Mouse (Mus musculus): ENCODE data around the gene Ube3c. TPM values are rescaled to one million over a fixed set of nuclear protein-coding genes. Genes with fewer than 3 reads are reported as not detected.
"Not testable (repeated sequence)": the region's sequence is repeated elsewhere in the genome, so short reads cannot be mapped to it uniquely, and the experiment has no call there.

Gene Ube3c
- polyA plus RNA-seq, 1 experiment from 2014 or later, result 36.4 TPM

DNA sequence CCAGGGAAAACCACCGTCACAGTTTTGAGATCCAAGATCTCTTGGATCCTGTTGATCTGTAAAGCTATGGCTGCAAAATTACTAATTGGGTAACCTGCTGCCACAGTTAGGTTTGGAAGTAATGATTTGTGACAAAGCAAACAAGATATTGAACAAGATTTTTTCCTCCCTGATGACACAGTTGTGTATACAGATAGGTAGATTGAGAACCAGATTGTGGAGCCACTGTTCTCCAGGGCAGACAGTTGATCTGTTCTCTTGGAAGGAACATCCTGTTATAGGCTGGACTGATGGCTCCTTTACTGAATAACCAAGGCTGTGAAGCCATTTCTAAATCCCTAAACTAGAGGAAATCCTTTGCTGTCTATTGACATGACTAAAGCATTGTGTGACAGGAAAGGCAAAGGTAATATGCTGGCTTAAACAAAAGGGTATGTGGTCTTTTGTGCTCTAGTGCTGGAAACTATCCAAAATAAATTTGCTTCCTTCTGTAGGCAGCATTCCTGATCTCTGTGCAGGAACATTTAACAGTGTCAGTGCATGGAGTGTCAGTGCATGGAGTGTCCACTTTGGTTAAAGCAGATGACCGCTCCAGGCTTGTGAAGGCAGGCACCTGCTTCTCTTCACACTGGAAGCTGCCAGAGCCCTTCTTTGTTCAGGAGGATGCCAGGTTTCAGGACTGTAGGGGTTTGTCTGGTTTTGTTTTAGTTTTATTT lies 15.0 kb downstream of the Ube3c start:
- Histone ChIP-seq H3K36me3 (replicated peaks; ENCODE audit: control insufficient read depth, insufficient read depth, low read depth, low read length) (no peaks in the 10 kb centered on the region), H3K27me3 (ENCODE audit: control insufficient read depth, insufficient read depth, low read length) (no peaks in the 10 kb centered on the region), H3K4me3 (ENCODE audit: low read depth, low read length) (no peak overlapping the region), H3K9ac (replicated peaks; ENCODE audit: low read length) (no peak overlapping the region), H3K4me1 (ENCODE audit: control insufficient read depth, insufficient read depth, low read length) (no peaks in the 10 kb centered on the region), H3K9me3 (replicated peaks; ENCODE audit: control insufficient read depth, low read length) (no peaks in the 10 kb centered on the region), H3K27ac (replicated peaks; ENCODE audit: low read depth, low read length) (no peak overlapping the region), H3K4me2 (ENCODE audit: low read depth, low read length) (no peak overlapping the region)
- WGBS, result 90% methylated on average over 2 of the region's 2 CpGs
- DNase-seq (ENCODE audit: low spot score) (no peak), ATAC-seq (replicated peaks; ENCODE audit: insufficient number of reproducible peaks, low FRiP score, low TSS enrichment, low read depth) (no peak)

DNA sequence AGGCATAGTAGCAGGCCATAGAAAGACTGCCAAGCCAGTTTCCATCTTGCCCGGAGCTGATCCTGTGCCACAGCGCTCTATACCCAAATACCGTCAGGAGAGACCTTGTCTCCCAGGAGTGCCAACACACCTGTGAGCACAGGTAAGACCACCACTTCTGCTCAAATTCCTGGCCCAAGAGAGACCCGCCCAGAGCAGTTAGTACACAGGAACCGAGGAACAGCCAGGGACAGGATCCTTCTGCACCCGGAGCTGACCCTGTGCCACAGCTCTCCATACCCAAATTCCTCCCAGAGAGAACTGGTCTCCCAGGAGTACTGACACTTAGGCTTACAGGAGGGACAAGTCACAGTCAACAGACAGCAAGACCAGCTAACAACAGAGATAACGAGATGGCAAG lies 23.1 kb downstream of the Ube3c start:
- H3K4me2 ChIP-seq (ENCODE audit: low read depth, low read length); H3K9me3 ChIP-seq (replicated peaks; ENCODE audit: control insufficient read depth, low read length); H3K27me3 ChIP-seq (ENCODE audit: control insufficient read depth, insufficient read depth, low read length); DNase-seq (ENCODE audit: low spot score); H3K9ac ChIP-seq (replicated peaks; ENCODE audit: low read length); H3K4me3 ChIP-seq (ENCODE audit: low read depth, low read length); H3K4me1 ChIP-seq (ENCODE audit: control insufficient read depth, insufficient read depth, low read length); ATAC-seq (replicated peaks; ENCODE audit: insufficient number of reproducible peaks, low FRiP score, low TSS enrichment, low read depth); H3K27ac ChIP-seq (replicated peaks; ENCODE audit: low read depth, low read length); H3K36me3 ChIP-seq (replicated peaks; ENCODE audit: control insufficient read depth, insufficient read depth, low read depth, low read length): not testable (repeated sequence)
- 96% methylated on average over 7 of the region's 7 CpGs for WGBS

DNA sequence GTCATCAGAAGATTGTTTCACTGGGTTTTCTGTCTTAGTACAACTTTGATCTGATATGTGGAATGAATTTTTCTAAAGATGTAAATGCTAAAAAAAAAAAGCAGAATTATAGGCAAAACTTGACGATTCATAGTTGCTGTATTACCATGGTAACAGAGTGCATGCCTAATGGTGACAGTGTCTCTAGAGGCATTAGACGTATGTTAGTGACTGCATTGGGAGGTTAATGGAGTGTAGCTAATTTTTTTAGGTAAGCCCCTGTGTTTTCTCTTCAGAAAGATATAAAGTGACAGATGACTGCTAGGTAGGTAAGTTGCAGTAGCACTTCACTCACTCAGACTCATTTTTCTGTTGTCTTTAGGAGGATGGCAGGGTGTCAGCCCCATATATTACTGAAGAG lies 37.5 kb downstream of the Ube3c start:
- Histone ChIP-seq H3K9me3 (replicated peaks; ENCODE audit: control insufficient read depth, low read length) (no peaks in the 10 kb centered on the region), H3K36me3 (replicated peaks; ENCODE audit: control insufficient read depth, insufficient read depth, low read depth, low read length) (no peaks in the 10 kb centered on the region), H3K4me2 (ENCODE audit: low read depth, low read length) (no peak overlapping the region), H3K4me3 (ENCODE audit: low read depth, low read length) (no peak overlapping the region), H3K27me3 (ENCODE audit: control insufficient read depth, insufficient read depth, low read length) (no peaks in the 10 kb centered on the region), H3K27ac (replicated peaks; ENCODE audit: low read depth, low read length) (no peak overlapping the region), H3K9ac (replicated peaks; ENCODE audit: low read length) (no peak overlapping the region), H3K4me1 (ENCODE audit: control insufficient read depth, insufficient read depth, low read length) (no peaks in the 10 kb centered on the region)
- ATAC-seq (replicated peaks; ENCODE audit: insufficient number of reproducible peaks, low FRiP score, low TSS enrichment, low read depth), result no peak
- no peak for DNase-seq (ENCODE audit: low spot score)
- 81% methylated on average over 2 of the region's 2 CpGs for WGBS

DNA sequence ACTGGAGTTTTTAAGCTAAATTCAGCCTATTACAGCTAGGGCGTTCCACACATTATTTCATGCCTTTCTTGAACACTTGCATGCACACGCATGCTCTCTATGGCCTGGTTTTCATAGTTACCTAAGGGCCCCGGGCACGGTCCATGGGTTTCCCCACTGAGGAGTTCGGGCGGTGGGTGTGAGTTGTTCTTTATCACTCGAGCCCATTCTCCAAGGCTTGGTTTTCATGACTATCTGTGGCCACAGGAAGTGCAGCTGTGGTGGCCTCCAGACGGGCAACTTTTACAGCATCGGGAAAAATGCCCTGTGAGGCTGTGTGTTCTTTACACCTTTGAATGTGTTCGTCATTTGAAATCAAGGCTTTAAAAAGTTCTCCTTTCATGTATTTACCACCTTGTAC lies 56.6 kb downstream of the Ube3c start:
- 93% methylated on average over 10 of the region's 10 CpGs for WGBS
- Histone ChIP-seq H3K27me3 (ENCODE audit: control insufficient read depth, insufficient read depth, low read length) (no peaks in the 10 kb centered on the region), H3K4me1 (ENCODE audit: control insufficient read depth, insufficient read depth, low read length) (no peaks in the 10 kb centered on the region), H3K4me3 (ENCODE audit: low read depth, low read length) (no peak overlapping the region), H3K36me3 (replicated peaks; ENCODE audit: control insufficient read depth, insufficient read depth, low read depth, low read length) (no peaks in the 10 kb centered on the region; the same call in 1 of the 2 replicates), H3K27ac (replicated peaks; ENCODE audit: low read depth, low read length) (no peak overlapping the region), H3K4me2 (ENCODE audit: low read depth, low read length) (no peak overlapping the region), H3K9ac (replicated peaks; ENCODE audit: low read length) (no peak overlapping the region), H3K9me3 (replicated peaks; ENCODE audit: control insufficient read depth, low read length) (no peaks in the 10 kb centered on the region)
- DNase-seq (ENCODE audit: low spot score) (no peak), ATAC-seq (replicated peaks; ENCODE audit: insufficient number of reproducible peaks, low FRiP score, low TSS enrichment, low read depth) (no peak)

DNA sequence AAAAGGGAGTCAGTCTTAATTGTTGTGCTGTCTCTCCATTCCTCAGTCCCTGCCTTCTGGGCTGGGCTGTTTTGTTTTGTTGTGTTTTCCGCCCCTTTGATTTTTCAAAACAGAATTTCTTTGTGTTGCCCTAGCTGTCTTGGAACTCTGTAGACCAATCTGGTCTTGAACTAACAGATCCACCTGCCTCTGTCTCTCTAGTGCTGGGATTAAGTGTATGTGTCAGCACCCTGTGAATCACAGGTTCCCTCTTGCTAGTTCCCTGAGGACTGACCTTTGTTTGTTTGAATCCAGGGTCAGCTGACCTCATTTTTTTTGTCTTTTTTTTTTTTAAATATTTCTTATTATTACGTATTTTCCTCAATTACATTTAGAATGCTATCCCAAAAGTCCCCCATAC lies 60.9 kb downstream of the Ube3c start:
- Histone ChIP-seq H3K9ac (replicated peaks; ENCODE audit: low read length) (no peak overlapping the region), H3K4me1 (ENCODE audit: control insufficient read depth, insufficient read depth, low read length) (no peaks in the 10 kb centered on the region), H3K4me2 (ENCODE audit: low read depth, low read length) (no peak overlapping the region), H3K9me3 (replicated peaks; ENCODE audit: control insufficient read depth, low read length) (no peaks in the 10 kb centered on the region), H3K4me3 (ENCODE audit: low read depth, low read length) (no peak overlapping the region), H3K36me3 (replicated peaks; ENCODE audit: control insufficient read depth, insufficient read depth, low read depth, low read length) (no peaks in the 10 kb centered on the region; the same call in 1 of the 2 replicates), H3K27ac (replicated peaks; ENCODE audit: low read depth, low read length) (no peak overlapping the region), H3K27me3 (ENCODE audit: control insufficient read depth, insufficient read depth, low read length) (no peaks in the 10 kb centered on the region)
- WGBS, result 89% methylated on average over 2 of the region's 2 CpGs
- ATAC-seq (replicated peaks; ENCODE audit: insufficient number of reproducible peaks, low FRiP score, low TSS enrichment, low read depth) (no peak), DNase-seq (ENCODE audit: low spot score) (no peak)

DNA sequence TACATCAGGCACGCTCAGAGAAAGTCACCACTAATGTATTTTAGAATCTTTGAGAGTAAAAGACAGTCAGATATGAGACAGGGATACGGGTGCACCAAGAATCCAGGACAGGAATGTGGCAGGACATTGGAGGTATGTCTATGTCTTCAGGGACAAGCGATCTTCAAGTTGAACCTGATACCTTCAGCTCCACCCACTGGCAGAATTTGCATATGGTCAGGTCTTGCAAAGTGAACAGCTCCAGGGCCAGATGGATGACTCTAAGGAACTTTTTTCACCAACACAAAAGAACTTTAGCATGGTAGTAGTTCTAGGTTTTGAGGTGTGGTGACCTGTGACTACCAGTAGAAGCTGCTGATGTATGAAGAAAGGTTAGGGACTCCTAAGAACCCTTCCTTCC lies 62.7 kb downstream of the Ube3c start:
- no peaks in the 10 kb centered on the region; the same call in 1 of the 2 replicates for H3K36me3 ChIP-seq (replicated peaks; ENCODE audit: control insufficient read depth, insufficient read depth, low read depth, low read length)
- H3K27ac ChIP-seq (replicated peaks; ENCODE audit: low read depth, low read length), result no peak overlapping the region
- ATAC-seq (replicated peaks; ENCODE audit: insufficient number of reproducible peaks, low FRiP score, low TSS enrichment, low read depth) (no peak), DNase-seq (ENCODE audit: low spot score) (no peak)
- no peaks in the 10 kb centered on the region for H3K4me1 ChIP-seq (ENCODE audit: control insufficient read depth, insufficient read depth, low read length)
- H3K4me2 ChIP-seq (ENCODE audit: low read depth, low read length), result no peak overlapping the region
- no peak overlapping the region for H3K9ac ChIP-seq (replicated peaks; ENCODE audit: low read length)
- H3K27me3 ChIP-seq (ENCODE audit: control insufficient read depth, insufficient read depth, low read length), result no peaks in the 10 kb centered on the region
- H3K4me3 ChIP-seq (ENCODE audit: low read depth, low read length), result no peak overlapping the region
- WGBS, result 89% methylated on average over 3 of the region's 3 CpGs
- H3K9me3 ChIP-seq (replicated peaks; ENCODE audit: control insufficient read depth, low read length), result no peaks in the 10 kb centered on the region

DNA sequence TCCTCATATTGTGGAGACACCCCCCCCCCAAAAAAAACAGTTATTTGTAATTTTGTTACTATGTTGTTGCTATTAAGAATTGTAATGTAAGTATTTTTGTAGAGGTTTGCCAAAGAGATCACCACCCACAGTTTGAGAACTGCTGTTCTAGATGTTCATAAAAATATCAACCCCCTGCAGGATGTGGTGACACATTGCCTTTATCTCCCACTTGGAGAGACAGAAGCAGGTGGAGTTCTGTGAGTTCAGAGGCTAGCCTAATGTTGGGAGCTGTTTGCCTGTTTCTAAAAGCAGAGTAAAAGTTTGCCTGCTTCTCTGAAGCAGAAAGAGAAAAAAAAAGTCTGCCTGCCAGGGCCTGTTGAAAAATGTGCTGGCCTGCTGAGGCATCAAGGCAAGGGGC lies 67.3 kb downstream of the Ube3c start:
- Histone ChIP-seq H3K27me3 (ENCODE audit: control insufficient read depth, insufficient read depth, low read length) (no peaks in the 10 kb centered on the region), H3K4me3 (ENCODE audit: low read depth, low read length) (no peak overlapping the region), H3K36me3 (replicated peaks; ENCODE audit: control insufficient read depth, insufficient read depth, low read depth, low read length) (peaks cover 4% of the 10 kb centered on the region; the same call in 1 of the 2 replicates), H3K4me1 (ENCODE audit: control insufficient read depth, insufficient read depth, low read length) (no peaks in the 10 kb centered on the region), H3K27ac (replicated peaks; ENCODE audit: low read depth, low read length) (no peak overlapping the region), H3K9ac (replicated peaks; ENCODE audit: low read length) (no peak overlapping the region), H3K4me2 (ENCODE audit: low read depth, low read length) (no peak overlapping the region), H3K9me3 (replicated peaks; ENCODE audit: control insufficient read depth, low read length) (no peaks in the 10 kb centered on the region)
- DNase-seq (ENCODE audit: low spot score) (no peak), ATAC-seq (replicated peaks; ENCODE audit: insufficient number of reproducible peaks, low FRiP score, low TSS enrichment, low read depth) (no peak)

DNA sequence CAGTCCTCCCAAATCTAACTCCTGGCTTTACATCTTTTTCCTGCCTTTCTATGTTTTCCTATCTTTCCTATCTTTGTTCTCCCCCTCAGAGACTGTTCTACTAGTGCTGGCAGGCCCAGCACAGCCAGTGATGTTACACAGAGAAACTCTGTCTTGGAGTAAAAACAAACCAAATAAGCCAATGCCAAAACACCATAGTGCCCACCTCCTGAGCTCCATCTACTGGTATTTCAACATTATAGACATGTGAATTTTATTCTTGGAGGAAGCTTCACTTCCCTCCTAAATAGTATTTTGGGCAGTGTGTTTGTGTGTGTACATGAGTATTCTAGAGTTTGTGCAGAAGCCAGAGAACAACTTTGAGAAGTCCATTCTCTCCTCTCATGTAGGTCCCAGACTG lies 67.8 kb downstream of the Ube3c start:
- Histone ChIP-seq H3K36me3 (replicated peaks; ENCODE audit: control insufficient read depth, insufficient read depth, low read depth, low read length) (peaks cover 4% of the 10 kb centered on the region; the same call in 1 of the 2 replicates), H3K27ac (replicated peaks; ENCODE audit: low read depth, low read length) (no peak overlapping the region), H3K27me3 (ENCODE audit: control insufficient read depth, insufficient read depth, low read length) (no peaks in the 10 kb centered on the region), H3K4me3 (ENCODE audit: low read depth, low read length) (no peak overlapping the region), H3K9me3 (replicated peaks; ENCODE audit: control insufficient read depth, low read length) (no peaks in the 10 kb centered on the region), H3K4me1 (ENCODE audit: control insufficient read depth, insufficient read depth, low read length) (no peaks in the 10 kb centered on the region), H3K9ac (replicated peaks; ENCODE audit: low read length) (no peak overlapping the region), H3K4me2 (ENCODE audit: low read depth, low read length) (no peak overlapping the region)
- DNase-seq (ENCODE audit: low spot score) (no peak), ATAC-seq (replicated peaks; ENCODE audit: insufficient number of reproducible peaks, low FRiP score, low TSS enrichment, low read depth) (no peak)

Measured in embryonic facial prominence, embryonic 11.5 days (tissue).